Mouse (Mus musculus) small intestine, adult 2 months (tissue): ENCODE measurements around the gene Sass6.

Experiments
- CTCF ChIP-seq: fragments of 200-500 bp; IDR thresholded peaks from 2 replicates; pipeline ENCODE4 v1.5.1; 2012; ENCODE audit warnings: low read depth, mild to moderate bottlenecking, control low read depth, inconsistent platforms, low read length, moderate library complexity, mixed read lengths; ENCODE audit not compliant: insufficient replicate concordance, insufficient read length; ENCODE audit errors: extremely low read depth
- POLR2A ChIP-seq: fragments of 200-500 bp; IDR thresholded peaks from 2 replicates; pipeline ENCODE4 v1.6.1; 2012; ENCODE audit warnings: low read depth, mild to moderate bottlenecking, control low read depth, inconsistent platforms, low read length, moderate library complexity

GRCm38 (mm10) chr3:116631459-116631858, 36.7 kb downstream of the Sass6 start:
- TF ChIP-seq CTCF (no peak), POLR2A (no peak)
